Mouse (Mus musculus) intestine, embryonic 14.5 days (tissue): ENCODE measurements around the gene Atp5e. TPM values are rescaled to one million over a fixed set of nuclear protein-coding genes. Genes with fewer than 3 reads are reported as not detected.

Experiments
- ATAC-seq: fragments of 200-750 bp; cut with Nextera tagmentation; replicated peaks from 2 replicates; pipeline ENCODE4 v1.8.0; 2017; ENCODE audit warnings: low read depth, moderate number of reproducible peaks, moderate TSS enrichment, moderate library complexity; ENCODE audit not compliant: low FRiP score, low TSS enrichment
- DNase-seq: peaks from one replicate; pipeline ENCODE4 v3.0.0-alpha.2; 2018; ENCODE audit warnings: low spot score
- H3K27ac ChIP-seq: fragments of 300-500 bp; sonication (generic); 2 replicates; pipeline ENCODE4 v1.5.1; 2014; ENCODE audit warnings: low read depth, mild to moderate bottlenecking, control low read depth
- H3K27me3 ChIP-seq: fragments of 300-500 bp; sonication (generic); replicated peaks from 2 replicates; pipeline ENCODE4 v1.6.1; 2014; ENCODE audit warnings: low read length, control low read depth; ENCODE audit not compliant: control insufficient read depth, insufficient read depth
- H3K36me3 ChIP-seq: fragments of 300-500 bp; sonication (generic); 2 replicates; pipeline ENCODE4 v1.6.1; 2014; ENCODE audit warnings: low read length, control low read depth; ENCODE audit not compliant: control insufficient read depth, insufficient read depth
- H3K4me1 ChIP-seq: fragments of 300-500 bp; sonication (generic); replicated peaks from 2 replicates; pipeline ENCODE4 v1.6.1; 2014; ENCODE audit warnings: low read length, control low read depth, mixed read lengths; ENCODE audit not compliant: control insufficient read depth, insufficient read depth
- H3K4me2 ChIP-seq: fragments of 300-500 bp; sonication (generic); 2 replicates; pipeline ENCODE4 v1.6.1; 2014; ENCODE audit warnings: low read length
- H3K4me3 ChIP-seq: fragments of 300-500 bp; sonication (generic); 2 replicates; pipeline ENCODE4 v1.5.1; 2014; ENCODE audit warnings: low read depth, low read length, control low read depth, mixed read lengths
- H3K9ac ChIP-seq: fragments of 300-500 bp; sonication (generic); 2 replicates; pipeline ENCODE4 v1.6.1; 2014; ENCODE audit warnings: mild to moderate bottlenecking, low read length
- H3K9me3 ChIP-seq: fragments of 300-500 bp; sonication (generic); 2 replicates; pipeline ENCODE4 v1.6.1; 2016; ENCODE audit warnings: low read length, control low read depth; ENCODE audit not compliant: control insufficient read depth
- WGBS: fragments of 180-500 bp; shearing (Covaris S2); extraction: QIAGEN DNeasy Blood & Tissue Kit; methylation state at CpG from one replicate; pipeline ENCODE4 v1.1.7; 2014; 5-methylcytosine and 5-hydroxymethylcytosine counted together
- polyA plus RNA-seq: library from polyadenylated mRNA; unstranded; fragments of >200 nt; fragmentation: Nextera tagmentation; extraction: Ambion mirVana; gene quantifications from 2 replicates; pipeline ENCODE4 v1.2.1, GENCODE M21; 2014

Atp5e gene
- polyA plus RNA-seq, 1 experiment from 2014 or later = 949 TPM

DNA sequence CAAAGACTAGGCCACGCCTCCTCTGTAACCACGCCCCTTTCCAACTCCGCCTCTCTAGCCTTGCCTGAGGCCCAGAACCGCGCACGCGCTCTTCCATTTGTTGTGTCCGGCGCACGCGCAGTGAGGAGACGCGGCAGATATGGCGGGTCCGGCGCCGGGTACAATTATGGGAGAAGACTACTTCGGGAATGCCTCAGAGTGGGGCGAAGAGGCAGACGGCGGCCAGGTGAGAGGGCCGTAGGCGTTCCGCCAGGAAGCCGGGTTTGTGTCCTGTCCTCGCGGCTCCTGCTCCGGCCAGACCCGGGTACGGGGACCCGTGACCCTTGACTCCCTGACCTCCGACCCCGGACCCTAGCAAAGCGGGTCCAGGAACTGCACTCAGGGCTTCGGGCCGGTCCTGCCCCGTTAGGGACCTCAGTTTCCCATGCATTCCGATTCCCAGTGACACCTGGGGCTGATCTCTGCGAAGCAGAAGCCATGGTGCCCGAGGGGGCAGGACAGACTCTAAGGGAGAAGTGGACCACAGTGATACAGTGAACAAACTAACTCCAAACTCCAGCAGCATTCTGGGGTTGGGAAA lies 48.1 kb downstream of the Atp5e start, which contains the start of gene Nelfcd:
Gene Nelfcd, plus strand, starts transcription at position 74 of the 580 bp plus-strand sequence.
- Histone ChIP-seq H3K36me3 (peaks cover 16% of the 10 kb centered on the region), H3K4me3 (peak within 1 kb of the TSS; percentile 99), H3K27ac (peak within 1 kb of the TSS; percentile 27; the same call in 1 of the 2 replicates), H3K4me1 (peaks cover 5% of the 10 kb centered on the region; the same call in 1 of the 2 replicates), H3K4me2 (peak within 1 kb of the TSS; percentile 81), H3K9ac (peak within 1 kb of the TSS; percentile 88), H3K27me3 (no peaks in the 10 kb centered on the region), H3K9me3 (no peaks in the 10 kb centered on the region)
- ATAC-seq = peak; percentile 93
- DNase-seq = peak; percentile 99
- under 1% methylated on average over 40 of the region's 40 CpGs for WGBS

DNA sequence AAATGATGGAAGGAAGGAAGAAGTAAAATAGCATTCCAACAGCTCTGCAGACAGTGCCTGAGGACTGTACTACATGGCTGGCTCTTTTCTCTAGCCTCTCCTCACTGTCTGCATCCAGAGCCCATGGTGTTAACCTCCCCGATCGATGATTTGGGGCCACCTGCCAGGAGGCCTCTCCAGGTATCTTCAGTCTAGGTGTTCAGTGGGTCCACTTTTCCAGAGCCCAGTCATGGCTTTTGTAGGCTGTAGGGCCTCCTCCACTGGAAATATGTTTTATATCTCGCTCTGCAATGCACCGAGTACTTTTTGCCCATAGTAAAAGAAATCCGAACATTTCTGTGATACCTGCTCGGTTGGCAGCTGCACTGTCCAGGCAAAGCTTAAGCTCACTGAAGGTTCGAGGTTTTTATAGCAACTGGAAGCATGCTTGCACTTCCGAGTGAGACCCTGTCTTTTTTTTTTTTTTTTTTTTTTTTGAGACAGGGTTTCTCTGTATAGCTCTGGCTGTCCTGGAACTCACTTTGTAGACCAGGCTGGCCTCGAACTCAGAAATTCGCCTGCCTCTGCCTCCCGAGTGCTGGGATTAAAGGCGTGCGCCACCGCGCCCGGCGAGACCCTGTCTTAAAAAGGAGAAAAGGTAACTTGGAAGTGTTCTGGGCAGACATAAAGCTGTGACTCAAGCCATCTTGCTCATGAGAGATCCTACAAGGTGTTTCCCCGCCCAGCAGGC lies 48.7 kb downstream of the Atp5e start:
- H3K36me3 ChIP-seq = peaks cover 13% of the 10 kb centered on the region
- H3K27me3 ChIP-seq = no peaks in the 10 kb centered on the region
- peak overlapping the region; percentile 88; the same call in 1 of the 2 replicates for H3K9ac ChIP-seq
- peak overlapping the region; percentile 99 for H3K4me3 ChIP-seq
- peak; percentile 24; the same call in 1 of the 2 replicates for ATAC-seq
- peak overlapping the region; percentile 81 for H3K4me2 ChIP-seq
- H3K27ac ChIP-seq = no peak overlapping the region
- no peak for DNase-seq
- WGBS = 47% methylated on average over 18 of the region's 18 CpGs
- H3K9me3 ChIP-seq = no peaks in the 10 kb centered on the region
- peaks cover 5% of the 10 kb centered on the region; the same call in 1 of the 2 replicates for H3K4me1 ChIP-seq

DNA sequence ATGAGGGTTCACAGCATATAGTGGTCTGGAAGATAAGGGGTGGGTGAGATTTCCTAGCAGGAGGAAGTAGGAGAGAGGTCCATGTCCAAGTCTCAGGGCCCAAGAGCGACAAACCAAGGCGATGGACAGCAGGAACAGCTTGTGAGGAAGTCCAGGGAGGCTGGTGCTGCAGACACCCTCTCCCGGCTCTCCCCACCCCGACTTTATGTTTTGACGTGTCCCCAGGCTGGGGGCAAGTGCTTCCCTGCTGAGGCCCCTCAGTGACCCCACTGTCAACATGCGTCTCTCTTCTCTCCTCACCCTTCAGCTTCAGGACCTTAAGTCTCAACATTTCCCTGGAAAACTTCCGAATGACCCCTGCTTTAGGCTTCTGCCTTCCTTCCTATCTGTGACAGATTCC lies 50.8 kb downstream of the Atp5e start:
- ATAC-seq = no peak
- no peaks in the 10 kb centered on the region for H3K27me3 ChIP-seq

More for the DNA sequence above, 50.8 kb downstream of the Atp5e start:
- no peak overlapping the region for H3K4me2 ChIP-seq
- 0 out of 2 replicates have a peak, but pooled peaks cover under 1% of the 10 kb centered on the region for H3K36me3 ChIP-seq
- WGBS = 69% methylated on average over 7 of the region's 7 CpGs
- no peak overlapping the region for H3K9ac ChIP-seq
- H3K9me3 ChIP-seq = no peaks in the 10 kb centered on the region
- no peak overlapping the region for H3K4me3 ChIP-seq
- H3K27ac ChIP-seq = no peak overlapping the region
- peaks cover 5% of the 10 kb centered on the region; the same call in 1 of the 2 replicates for H3K4me1 ChIP-seq
- no peak for DNase-seq

Other genes starting within 250 kb of the Atp5e start
- 1,658 and 1,793 TPM in 2 replicates for gene Gnas, start 179.8 kb downstream of the Atp5e start, polyA plus RNA-seq
- 8.2 and 12.6 TPM in 2 replicates for gene Gm20721, start 117.4 kb downstream of the Atp5e start, polyA plus RNA-seq
- 108 and 121 TPM in 2 replicates for gene Nelfcd, start 48.3 kb downstream of the Atp5e start, polyA plus RNA-seq
- gene Ctsz, start 25.1 kb downstream of the Atp5e start, polyA plus RNA-seq = 191 and 207 TPM in 2 replicates
- 1.9 and 2.6 TPM in 2 replicates for gene Tubb1, start 13.4 kb downstream of the Atp5e start, polyA plus RNA-seq
- gene Prelid3b, start 9.0 kb upstream of the Atp5e start, polyA plus RNA-seq = 114 and 120 TPM in 2 replicates
- not detected in 2 replicates for gene Zfp831, start 179.4 kb upstream of the Atp5e start, polyA plus RNA-seq